Mouse (Mus musculus): ENCODE results near the gene Tecpr1.

Gene Tecpr1

GRCm38 (mm10) chr5:144223503-144223862 is at the start of gene Tecpr1:
Gene Tecpr1 (minus strand): TSS chr5:144223615.
- peak; percentile 97 for DNase-seq

- DNase-seq: no peak
Measured at GRCm38 (mm10) chr5:144271772-144272171, 48.4 kb upstream of the Tecpr1 start.

GRCm38 (mm10) chr5:144271118-144271517 is 47.7 kb upstream of the Tecpr1 start:
- DNase-seq: no peak

GRCm38 (mm10) chr5:144270420-144270819 is 47.0 kb upstream of the Tecpr1 start:
- no peak for DNase-seq

- no peak for DNase-seq
Measured at GRCm38 (mm10) chr5:144269926-144270325, 46.5 kb upstream of the Tecpr1 start.

- no peak for DNase-seq
Measured at GRCm38 (mm10) chr5:144267535-144268241, 44.3 kb upstream of the Tecpr1 start.

- DNase-seq: no peak
Measured at GRCm38 (mm10) chr5:144263496-144263895, 40.1 kb upstream of the Tecpr1 start.

- no peak for DNase-seq
Measured at GRCm38 (mm10) chr5:144263082-144263481, 39.7 kb upstream of the Tecpr1 start.

- no peak for DNase-seq
Measured at GRCm38 (mm10) chr5:144261829-144262228, 38.4 kb upstream of the Tecpr1 start.

- DNase-seq: no peak
Measured at GRCm38 (mm10) chr5:144261309-144261708, 37.9 kb upstream of the Tecpr1 start.

GRCm38 (mm10) chr5:144260464-144260863 is 37.0 kb upstream of the Tecpr1 start:
- DNase-seq: no peak

GRCm38 (mm10) chr5:144259228-144259627 is 35.8 kb upstream of the Tecpr1 start:
- no peak for DNase-seq

GRCm38 (mm10) chr5:144258687-144259086 is 35.3 kb upstream of the Tecpr1 start:
- no peak for DNase-seq

- no peak for DNase-seq
Measured at GRCm38 (mm10) chr5:144258131-144258611, 34.8 kb upstream of the Tecpr1 start.

- no peak for DNase-seq
Measured at GRCm38 (mm10) chr5:144257451-144258110, 34.2 kb upstream of the Tecpr1 start.

- no peak for DNase-seq
Measured at GRCm38 (mm10) chr5:144256888-144257287, 33.5 kb upstream of the Tecpr1 start.

- no peak for DNase-seq
Measured at GRCm38 (mm10) chr5:144256541-144256870, 33.1 kb upstream of the Tecpr1 start.

GRCm38 (mm10) chr5:144255632-144256540 is 32.5 kb upstream of the Tecpr1 start:
- DNase-seq: peak; percentile 45

- peak; percentile 85 for DNase-seq
Measured at GRCm38 (mm10) chr5:144254811-144255631, 31.6 kb upstream of the Tecpr1 start.

GRCm38 (mm10) chr5:144254122-144254810 is 30.9 kb upstream of the Tecpr1 start:
- DNase-seq: no peak

GRCm38 (mm10) chr5:144253212-144253611 is 29.8 kb upstream of the Tecpr1 start:
- no peak for DNase-seq

Measured in right cerebral cortex, adult 18-20 months (tissue).